Mouse (Mus musculus) spleen, adult 10 weeks (tissue): ENCODE measurements around the gene Nmral1. TPM values are rescaled to one million over a fixed set of nuclear protein-coding genes. Genes with fewer than 3 reads are reported as not detected.

Source experiments
- polyA plus RNA-seq: library from polyadenylated mRNA; stranded (reverse); fragments of 350-450 nt; fragmentation: Illumina TruSeq; extraction: RNeasy Lipid Tissue Mini Kit (QIAGEN cat#74804); gene quantifications from one replicate; pipeline ENCODE4 v1.2.3, GENCODE M21; 2015; ENCODE audit warnings: low replicate concordance; ENCODE audit not compliant: insufficient read depth

Gene Nmral1
- polyA plus RNA-seq: 8.6 TPM

GRCm38 (mm10) chr16:4718753-4719518 is at the start of gene Nmral1:
Nmral1 (minus strand) TSS chr16:4719356.

GRCm38 (mm10) chr16:4725780-4726527 is 6.8 kb upstream of the Nmral1 start, which contains the start of gene Hmox2:
Hmox2 (plus strand) TSS chr16:4726361.

GRCm38 (mm10) chr16:4679121-4680018 is 39.8 kb downstream of the Nmral1 start, which contains the start of gene Coro7:
Coro7 (minus strand) TSS chr16:4679777.

Other genes with a start within 250 kb of the Nmral1 start
- 1.3 TPM for gene Srl, start 177.5 kb downstream of the Nmral1 start, polyA plus RNA-seq
- gene Tfap4, start 159.5 kb downstream of the Nmral1 start, polyA plus RNA-seq: 3.9 TPM
- gene Glis2, start 124.6 kb downstream of the Nmral1 start, polyA plus RNA-seq: 2.8 TPM
- gene Pam16, start 94.4 kb downstream of the Nmral1 start, polyA plus RNA-seq: 28.6 TPM
- 2.1 TPM for gene Vasn, start 79.4 kb downstream of the Nmral1 start, polyA plus RNA-seq
- gene Dnaja3, start 79.4 kb downstream of the Nmral1 start, polyA plus RNA-seq: 34.5 TPM
- 40.9 TPM for gene Coro7, start 39.6 kb downstream of the Nmral1 start, polyA plus RNA-seq
- gene Hmox2, start 7.0 kb upstream of the Nmral1 start, polyA plus RNA-seq: 95.5 TPM
- 40.5 TPM for gene Cdip1, start 70.9 kb upstream of the Nmral1 start, polyA plus RNA-seq
- not detected for gene 4930562C15Rik, start 116.1 kb upstream of the Nmral1 start, polyA plus RNA-seq
- 20.6 TPM for gene Ubald1, start 161.0 kb upstream of the Nmral1 start, polyA plus RNA-seq
- gene Mgrn1, start 166.9 kb upstream of the Nmral1 start, polyA plus RNA-seq: 49.0 TPM
- 33.2 TPM for gene Nudt16l1, start 219.4 kb upstream of the Nmral1 start, polyA plus RNA-seq
- 42.7 TPM for gene Anks3, start 244.8 kb upstream of the Nmral1 start, polyA plus RNA-seq